Mouse (Mus musculus): ENCODE measurements around the gene Coro1c.

Gene Coro1c

GRCm38 (mm10) chr5:113797149-113797882, 111.2 kb downstream of the Coro1c start:
- no peak for DNase-seq (ENCODE audit: low spot score in 2 of 2)

- no peak for DNase-seq (ENCODE audit: low spot score in 2 of 2)
Observed at GRCm38 (mm10) chr5:113796401-113797148, 112.0 kb downstream of the Coro1c start.

All from frontal cortex, postnatal 10 days (tissue).